Mouse (Mus musculus) CD4-positive naive resting alpha-beta T cell, adult 57 days (primary cell): Measurements from ENCODE around the gene Lias. TPM values are rescaled to one million over a fixed set of nuclear protein-coding genes. Genes with fewer than 3 reads are reported as not detected.

Experiments used
- total RNA-seq: library from RNA; stranded (reverse); gene quantifications from one replicate; pipeline ENCODE4 v1.2.4, GENCODE M21; 2023

The Lias gene
- 33.3 TPM for total RNA-seq

DNA sequence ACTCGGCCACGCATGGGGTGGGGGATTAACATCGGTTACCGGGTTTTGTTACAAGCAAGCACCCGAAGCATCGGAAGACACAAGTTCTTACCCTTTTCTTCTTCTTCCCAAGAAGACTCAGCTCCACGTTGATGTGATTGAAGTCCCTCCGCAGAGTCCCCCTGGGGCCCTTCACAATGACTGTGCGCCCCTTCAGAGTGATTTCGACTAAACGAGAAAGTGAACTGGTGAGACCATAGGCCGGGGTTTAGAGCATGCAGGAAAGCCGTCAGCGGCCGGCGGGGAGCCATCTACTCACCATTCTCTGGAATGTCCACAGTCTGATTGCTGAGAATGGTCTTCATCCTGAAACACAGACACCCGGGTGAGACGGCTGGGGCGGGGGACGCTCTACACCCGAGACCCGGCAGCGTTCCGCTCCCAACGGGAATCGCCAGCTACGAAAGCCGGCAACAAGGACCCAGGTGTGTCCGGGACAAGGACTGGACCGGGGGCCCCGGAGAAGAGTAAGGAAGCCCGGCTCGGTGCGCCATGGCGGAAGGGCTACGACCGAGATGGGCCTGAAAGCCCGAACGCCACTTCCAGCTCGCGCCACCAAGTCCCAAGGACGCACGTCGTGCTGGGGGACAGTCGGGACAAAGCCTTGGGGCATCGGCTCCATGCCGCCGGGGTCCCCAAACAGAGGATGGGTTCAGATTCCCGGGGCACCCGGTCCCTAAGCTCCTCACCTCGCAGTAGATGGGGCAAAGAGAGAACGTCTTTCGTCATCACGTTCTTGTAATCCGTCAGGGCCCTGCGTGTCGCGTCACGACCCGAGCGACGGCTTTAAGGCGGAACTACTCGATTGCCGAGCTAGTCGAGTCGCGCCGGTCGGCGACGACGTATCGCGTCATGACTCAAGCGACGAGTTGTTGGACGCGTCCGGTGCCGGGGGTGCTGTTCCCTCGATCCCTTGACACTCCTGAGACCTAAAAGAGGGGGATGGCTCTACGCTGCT lies at the start of gene Lias, which contains the start of gene Rpl9:
Gene Lias, plus strand, starts transcription at position 850 of the 997 bp plus-strand sequence.
Gene Rpl9, minus strand, starts transcription at position 797 of the 997 bp plus-strand sequence.

GRCm38 (mm10) chr5:65348168-65348567 lies 43.1 kb upstream of the Lias start, which contains the start of gene Klb:
Klb (plus strand) TSS chr5:65348314.

DNA sequence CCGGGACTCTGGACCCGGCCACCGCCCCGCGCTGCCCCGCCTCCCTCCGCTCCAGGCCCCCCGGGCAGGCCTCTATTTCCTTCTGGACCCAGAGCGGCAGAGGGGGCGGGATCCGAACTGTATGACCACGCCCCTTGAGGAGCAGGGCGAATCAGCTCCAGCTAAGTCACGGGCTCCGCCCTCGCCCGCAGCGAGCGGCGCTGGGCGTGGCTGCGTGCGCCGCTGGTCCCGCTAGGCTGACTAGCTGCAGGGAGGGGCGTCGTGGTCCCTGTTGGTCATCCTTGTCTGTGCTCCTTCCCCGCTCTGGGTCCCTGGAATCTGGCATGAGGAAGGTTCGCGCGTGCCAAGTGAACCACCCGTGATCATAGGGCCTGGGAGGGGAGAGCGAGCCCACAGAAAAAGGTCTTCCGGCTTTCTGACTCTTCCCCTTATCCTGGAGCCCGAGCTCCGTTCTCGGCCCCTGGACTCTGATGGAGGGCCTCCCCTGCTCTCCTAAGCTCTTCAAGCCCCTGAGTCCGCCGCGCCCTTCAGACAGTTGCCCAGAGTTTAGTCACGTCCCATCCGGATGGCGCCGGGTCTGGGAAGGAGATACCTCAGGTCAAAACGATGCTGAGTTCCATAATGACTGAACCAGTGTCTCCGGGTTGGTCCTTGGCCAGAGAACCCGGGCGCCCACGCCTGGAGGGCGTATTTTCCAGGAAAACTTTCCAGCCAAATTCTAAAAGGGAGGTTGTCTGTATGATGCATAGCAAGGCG lies 44.7 kb downstream of the Lias start, which contains the start of gene Ugdh:
Gene Ugdh, minus strand, starts transcription at position 144 of the 756 bp plus-strand sequence.

Other genes with a start within 250 kb of the Lias start
- gene Wdr19, start 191.8 kb upstream of the Lias start, total RNA-seq = 2.2 TPM
- gene Rfc1, start 55.8 kb upstream of the Lias start, total RNA-seq = 41.9 TPM
- gene Klb, start 43.2 kb upstream of the Lias start, total RNA-seq = not detected
- 2,825 TPM for gene Rpl9, start 53 bp upstream of the Lias start, total RNA-seq
- gene Ugdh, start 44.5 kb downstream of the Lias start, total RNA-seq = 20.1 TPM
- gene Gm43552, start 101.3 kb downstream of the Lias start, total RNA-seq = not detected
- 112 TPM for gene Smim14, start 145.7 kb downstream of the Lias start, total RNA-seq
- gene Ube2k, start 145.7 kb downstream of the Lias start, total RNA-seq = 75.6 TPM